Mouse (Mus musculus) limb, embryonic 11.5 days (tissue): ENCODE data around the gene Rhoa. TPM values are rescaled to one million over a fixed set of nuclear protein-coding genes. Genes with fewer than 3 reads are reported as not detected.
"Not testable (repeated sequence)": the region's sequence is repeated elsewhere in the genome, so short reads cannot be mapped to it uniquely, and the experiment has no call there.

Experiments used
- ATAC-seq: fragments of 200-750 bp; cut with Nextera tagmentation; 2 replicates; pipeline ENCODE4 v1.8.0; 2017; ENCODE audit warnings: low read depth; ENCODE audit not compliant: insufficient number of reproducible peaks, low FRiP score, low TSS enrichment
- DNase-seq: peaks from one replicate; pipeline ENCODE4 v3.0.0-alpha.2; 2015; ENCODE audit warnings: low spot score
- H3K27ac ChIP-seq: fragments of 300-500 bp; sonication (generic); replicated peaks from 2 replicates; pipeline ENCODE4 v1.5.1; 2014; ENCODE audit warnings: low read depth, mild to moderate bottlenecking, low read length
- H3K27me3 ChIP-seq: fragments of 300-500 bp; sonication (generic); 2 replicates; pipeline ENCODE4 v1.6.1; 2014; ENCODE audit warnings: mild to moderate bottlenecking, low read length, mixed read lengths; ENCODE audit not compliant: control insufficient read depth, insufficient read depth
- H3K36me3 ChIP-seq: fragments of 300-500 bp; sonication (generic); 2 replicates; pipeline ENCODE4 v1.6.1; 2014; ENCODE audit warnings: mild to moderate bottlenecking, low read length, moderate library complexity, mixed read lengths; ENCODE audit not compliant: control insufficient read depth, insufficient read depth
- H3K4me1 ChIP-seq: fragments of 300-500 bp; sonication (generic); 2 replicates; pipeline ENCODE4 v1.6.1; 2014; ENCODE audit warnings: low read length, mixed read lengths; ENCODE audit not compliant: control insufficient read depth, insufficient read depth
- H3K4me2 ChIP-seq: fragments of 300-500 bp; sonication (generic); 2 replicates; pipeline ENCODE4 v1.6.1; 2014; ENCODE audit warnings: low read depth, mild to moderate bottlenecking, moderate library complexity; ENCODE audit not compliant: severe bottlenecking
- H3K4me3 ChIP-seq: fragments of 300-500 bp; sonication (generic); 2 replicates; pipeline ENCODE4 v1.5.1; 2014; ENCODE audit warnings: low read depth, low read length
- H3K9ac ChIP-seq: fragments of 300-500 bp; sonication (generic); 2 replicates; pipeline ENCODE4 v1.6.1; 2014; ENCODE audit warnings: mild to moderate bottlenecking, low read length
- H3K9me3 ChIP-seq: fragments of 300-500 bp; sonication (generic); 2 replicates; pipeline ENCODE4 v1.6.1; 2016; ENCODE audit warnings: low read length; ENCODE audit not compliant: control insufficient read depth
- WGBS: fragments of 180-500 bp; shearing (Covaris S2); extraction: QIAGEN DNeasy Blood & Tissue Kit; methylation state at CpG from one replicate; pipeline ENCODE4 v1.1.7; 2014; 5-methylcytosine and 5-hydroxymethylcytosine counted together
- polyA plus RNA-seq: library from polyadenylated mRNA; unstranded; fragments of >200 nt; fragmentation: Nextera tagmentation; extraction: Ambion mirVana; gene quantifications from 2 replicates; pipeline ENCODE4 v1.2.1, GENCODE M21; 2014

Gene Rhoa
- polyA plus RNA-seq, 1 experiment from 2014 or later, result 319 TPM

DNA sequence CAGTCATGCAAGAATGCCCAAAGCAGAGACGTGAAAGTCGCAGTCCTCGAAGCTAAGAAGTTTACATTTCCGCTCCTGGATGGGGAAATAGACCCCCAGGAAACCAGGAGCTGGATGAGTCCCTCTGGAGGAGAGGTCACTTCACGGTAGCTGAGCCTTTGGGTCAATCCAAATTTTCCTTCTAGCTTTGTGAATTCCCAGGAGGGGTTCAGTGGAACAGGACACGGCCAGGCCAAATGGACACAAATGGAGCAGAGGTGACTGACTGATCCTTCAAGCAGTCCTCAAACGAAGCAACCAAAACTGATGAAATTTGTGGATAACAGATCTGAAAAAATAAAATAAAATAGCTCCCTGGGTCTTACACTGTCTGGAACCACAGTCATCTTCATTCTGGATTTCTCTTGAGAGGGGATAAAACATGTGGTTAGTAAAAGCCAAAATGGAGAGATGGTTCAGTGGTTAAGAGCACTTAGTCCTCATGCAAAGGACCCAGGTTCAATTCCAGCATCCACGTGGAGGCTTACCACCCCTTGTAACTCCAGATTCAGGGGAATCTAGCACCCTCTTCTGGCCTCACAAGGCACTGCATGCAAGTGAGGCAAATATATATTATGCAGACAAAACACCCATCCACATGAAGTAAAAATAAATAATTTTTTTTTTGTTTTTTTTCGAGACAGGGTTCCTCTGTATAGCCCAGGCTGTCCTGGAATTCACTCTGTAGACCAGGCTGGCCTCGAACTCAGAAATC lies 27.1 kb upstream of the Rhoa start:
- DNase-seq, result no peak
- H3K4me2 ChIP-seq, result no peak overlapping the region
- no peaks in the 10 kb centered on the region for H3K27me3 ChIP-seq
- H3K9me3 ChIP-seq, result no peaks in the 10 kb centered on the region
- H3K9ac ChIP-seq, result no peak overlapping the region
- no peaks in the 10 kb centered on the region for H3K36me3 ChIP-seq
- no peaks in the 10 kb centered on the region for H3K4me1 ChIP-seq
- no peak for ATAC-seq
- 70% methylated on average over 10 of the region's 10 CpGs for WGBS
- no peak overlapping the region for H3K4me3 ChIP-seq
- H3K27ac ChIP-seq, result no peak overlapping the region

DNA sequence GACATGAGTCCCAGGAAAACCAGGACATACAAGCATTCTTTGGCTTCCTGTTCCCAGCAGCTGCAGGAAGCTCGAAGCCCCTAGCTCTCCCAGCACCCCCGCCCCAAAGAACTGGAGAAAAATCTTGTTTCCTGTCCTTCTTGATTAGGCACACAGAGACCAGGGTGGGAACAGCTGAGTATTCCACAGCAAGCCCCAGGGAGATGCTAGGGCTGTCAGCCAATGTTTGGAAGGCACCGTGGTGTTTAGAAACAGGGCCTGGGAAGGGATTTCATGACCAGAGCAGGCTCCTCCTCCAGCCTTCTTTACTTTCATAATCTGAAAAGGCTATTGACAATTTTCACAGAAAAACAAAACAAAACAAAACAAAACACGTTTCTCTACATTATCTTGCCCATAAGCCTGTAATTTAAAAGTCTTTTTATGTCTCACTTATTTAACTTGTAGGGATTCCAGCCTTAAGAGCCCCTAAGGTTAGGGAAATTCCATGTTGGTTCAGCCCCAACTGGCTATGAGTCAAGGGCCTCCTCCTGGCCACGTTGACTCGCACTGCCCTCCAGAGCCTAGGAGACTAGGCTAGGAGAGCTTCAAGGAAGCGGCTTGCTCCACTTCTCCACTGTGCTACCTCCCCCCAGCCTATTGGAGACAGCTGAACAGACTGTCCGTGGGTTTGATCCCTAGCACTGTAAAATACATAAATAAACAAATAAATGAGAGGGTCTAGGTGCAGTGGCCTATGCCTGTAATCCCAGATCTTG lies 25.7 kb upstream of the Rhoa start:
- no peak for DNase-seq
- Histone ChIP-seq H3K9ac (no peak overlapping the region), H3K4me3 (no peak overlapping the region), H3K4me2 (no peak overlapping the region), H3K27ac (no peak overlapping the region), H3K4me1 (no peaks in the 10 kb centered on the region), H3K9me3 (no peaks in the 10 kb centered on the region), H3K36me3 (no peaks in the 10 kb centered on the region), H3K27me3 (no peaks in the 10 kb centered on the region)
- ATAC-seq, result no peak
- WGBS, result 47% methylated on average over 8 of the region's 8 CpGs

DNA sequence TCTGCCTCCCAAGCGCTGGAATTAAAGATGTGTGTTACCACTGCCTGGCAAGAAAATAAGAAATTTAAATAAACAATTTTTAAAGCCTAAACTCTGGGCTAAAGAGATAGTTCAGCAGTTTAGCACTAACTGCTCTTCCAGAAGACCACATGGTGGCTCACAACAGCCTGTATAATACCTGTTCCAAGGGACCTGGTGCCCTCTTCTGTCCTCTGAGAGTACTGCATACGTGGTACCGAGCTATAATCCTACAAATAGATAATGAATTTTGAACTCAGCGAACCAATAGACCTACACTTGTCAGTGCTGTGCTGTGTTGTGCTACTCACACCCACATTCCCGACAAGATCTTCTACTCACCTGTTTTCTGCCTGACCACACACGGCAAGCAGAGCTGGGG lies 21.5 kb upstream of the Rhoa start:
- Histone ChIP-seq H3K27ac (no peak overlapping the region), H3K9me3 (no peaks in the 10 kb centered on the region), H3K4me1 (no peaks in the 10 kb centered on the region), H3K4me2 (no peak overlapping the region), H3K9ac (no peak overlapping the region), H3K4me3 (no peak overlapping the region), H3K36me3 (no peaks in the 10 kb centered on the region), H3K27me3 (no peaks in the 10 kb centered on the region)
- 9% methylated on average over 6 of the region's 6 CpGs for WGBS
- no peak for ATAC-seq
- peak; percentile 82 for DNase-seq

DNA sequence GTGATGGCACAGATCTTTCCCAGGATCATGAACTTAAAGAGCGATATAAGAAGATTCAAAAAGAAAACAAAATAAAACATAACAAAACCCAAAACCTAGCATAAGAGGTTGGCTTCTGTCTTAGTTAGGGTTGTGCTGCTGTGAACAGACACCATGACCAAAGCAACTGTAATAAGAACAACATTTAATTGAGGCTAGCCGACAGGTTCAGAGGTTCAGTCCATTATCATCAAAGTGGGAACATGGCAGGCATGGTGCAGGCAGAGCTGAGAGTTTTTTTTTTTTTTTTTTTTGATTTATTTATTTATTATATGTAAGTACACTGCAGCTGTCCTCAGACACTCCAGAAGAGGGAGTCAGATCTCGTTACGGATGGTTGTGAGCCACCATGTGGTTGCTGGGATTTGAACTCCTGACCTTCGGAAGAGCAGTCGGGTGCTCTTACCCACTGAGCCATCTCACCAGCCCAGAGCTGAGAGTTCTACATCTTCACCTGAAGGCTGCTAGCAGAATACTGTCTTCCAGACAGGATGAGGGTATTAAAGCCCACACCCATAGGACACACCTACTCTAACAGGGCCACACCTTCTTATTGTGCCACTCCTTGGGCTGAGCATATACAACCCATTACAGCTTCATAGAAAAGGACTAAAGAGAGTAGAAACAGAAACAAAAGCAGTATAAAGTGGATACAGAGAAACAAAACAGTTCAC lies 18.2 kb upstream of the Rhoa start:
- 85% methylated on average over 4 of the region's 6 CpGs for WGBS
- H3K4me2 ChIP-seq, H3K4me1 ChIP-seq, H3K27me3 ChIP-seq, H3K36me3 ChIP-seq, ATAC-seq, DNase-seq, H3K4me3 ChIP-seq, H3K9ac ChIP-seq, H3K27ac ChIP-seq, H3K9me3 ChIP-seq: not testable (repeated sequence)

DNA sequence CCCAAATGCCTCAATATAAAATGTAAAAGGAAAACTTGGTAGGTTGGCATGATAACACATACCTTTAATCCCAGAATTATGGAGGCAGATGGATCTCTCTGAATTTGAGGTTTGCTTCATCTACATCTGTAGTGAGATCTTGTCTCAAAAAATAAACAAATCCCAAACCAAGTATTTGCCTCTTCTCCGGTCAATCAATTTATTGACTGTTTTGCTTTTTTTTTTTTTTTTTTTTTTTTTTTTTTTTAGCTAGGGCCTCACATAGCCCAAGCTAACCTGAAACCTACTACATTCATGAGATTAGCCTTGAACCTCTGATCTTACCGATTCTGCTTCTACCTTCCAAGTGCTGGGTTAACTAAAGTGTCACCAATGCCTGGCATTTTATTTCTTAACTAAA lies 16.6 kb upstream of the Rhoa start:
- Histone ChIP-seq H3K4me2 (peak overlapping the region; percentile 56; the same call in 1 of the 2 replicates), H3K4me3 (peak overlapping the region; percentile 52; the same call in 1 of the 2 replicates), H3K4me1 (peaks cover 4% of the 10 kb centered on the region; the same call in 1 of the 2 replicates), H3K36me3 (no peaks in the 10 kb centered on the region; the same call in 1 of the 2 replicates), H3K9me3 (no peaks in the 10 kb centered on the region), H3K9ac (peak overlapping the region; percentile 75; the same call in 1 of the 2 replicates), H3K27ac (no peak overlapping the region), H3K27me3 (no peaks in the 10 kb centered on the region)
- DNase-seq, result no peak
- no peak for ATAC-seq
- 60% methylated on average over 2 of the region's 2 CpGs for WGBS

DNA sequence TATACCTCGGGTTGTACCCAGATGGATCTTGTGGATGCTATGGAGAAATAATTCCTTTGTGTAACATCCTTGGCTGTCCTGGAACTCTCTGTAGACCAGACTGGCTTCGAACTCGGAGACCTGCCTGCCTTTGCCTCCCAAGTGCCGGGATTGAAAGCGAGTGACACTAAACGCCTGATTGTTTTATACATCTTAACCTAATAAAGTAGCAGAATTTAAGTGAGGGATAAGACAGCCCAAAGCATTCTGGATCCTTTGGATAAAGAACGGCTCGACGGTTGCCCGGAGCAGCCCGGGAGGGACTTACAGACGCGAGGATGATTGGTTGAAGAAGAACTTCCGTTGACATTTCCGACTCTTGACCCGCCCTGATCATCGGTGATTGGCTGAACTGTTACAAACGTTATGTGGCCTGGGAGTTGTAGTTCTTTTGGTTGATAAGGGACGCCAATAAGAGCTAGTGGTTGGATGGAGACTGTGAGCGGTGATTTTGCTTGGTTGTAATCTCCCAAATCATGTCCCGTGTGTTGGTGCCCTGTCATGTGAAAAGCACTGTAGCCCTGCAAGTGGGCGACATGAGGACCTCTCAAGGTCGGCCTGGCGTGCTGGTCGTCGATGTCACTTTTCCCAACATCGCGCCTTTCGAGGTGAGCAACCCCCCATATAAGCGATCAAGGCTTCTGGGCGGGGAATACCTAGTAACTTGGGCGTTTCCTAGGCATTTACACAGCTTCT lies 15.7 kb upstream of the Rhoa start, which contains the start of gene Nicn1:
TSS of gene Nicn1 (plus strand) at position 414 of the 735 bp plus-strand sequence.
- Histone ChIP-seq H3K4me1 (peaks cover 4% of the 10 kb centered on the region; the same call in 1 of the 2 replicates), H3K27me3 (no peaks in the 10 kb centered on the region), H3K4me2 (peak within 1 kb of the TSS; percentile 65), H3K36me3 (no peaks in the 10 kb centered on the region; the same call in 1 of the 2 replicates), H3K9me3 (no peaks in the 10 kb centered on the region), H3K9ac (peak within 1 kb of the TSS; percentile 75), H3K4me3 (peak within 1 kb of the TSS; percentile 52), H3K27ac (no peak within 1 kb of the TSS)
- WGBS, result 2% methylated on average over 32 of the region's 32 CpGs
- ATAC-seq, result peak; percentile 95
- DNase-seq, result peak; percentile 89

DNA sequence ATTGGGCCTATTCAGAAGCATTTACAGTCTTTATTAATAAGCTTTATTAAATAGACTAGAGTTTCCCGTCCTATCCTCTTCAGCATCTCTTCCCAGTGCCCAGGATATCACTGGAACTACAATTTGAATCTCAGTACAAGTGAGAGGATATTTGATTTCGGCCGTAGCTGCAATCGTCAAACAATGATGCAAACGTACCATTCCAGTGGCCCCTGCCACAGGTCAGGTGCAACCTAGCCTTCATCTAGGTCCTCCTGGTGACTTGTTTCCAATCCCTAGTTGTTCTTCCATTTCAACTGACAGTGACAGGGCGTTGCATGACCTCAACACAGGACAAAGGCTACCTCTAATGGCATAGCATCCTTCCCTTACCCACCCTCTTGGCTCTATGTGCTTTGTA lies 15.2 kb upstream of the Rhoa start:
- Histone ChIP-seq H3K4me3 (peak overlapping the region; percentile 52), H3K9ac (peak overlapping the region; percentile 47), H3K36me3 (no peaks in the 10 kb centered on the region; the same call in 1 of the 2 replicates), H3K9me3 (no peaks in the 10 kb centered on the region), H3K4me1 (peaks cover 4% of the 10 kb centered on the region; the same call in 1 of the 2 replicates), H3K4me2 (peak overlapping the region; percentile 65), H3K27me3 (no peaks in the 10 kb centered on the region), H3K27ac (no peak overlapping the region)
- WGBS, result 52% methylated on average over 6 of the region's 6 CpGs
- DNase-seq (no peak), ATAC-seq (no peak)
